Mouse (Mus musculus): ENCODE measurements at regions not wholly inside any gene's neighbourhood (a gene's known extent, or its start where the extent isn't known, plus 50 kb on each side); places are given as distances from the start of the nearest gene placed in this dataset.

- TF ChIP-seq ZC3H11A (IDR thresholded peaks at IDR 0.05; ENCODE audit: low read depth, low read length) = no peak
- no peak for TF ChIP-seq POLR2A (IDR thresholded peaks at IDR 0.05; ENCODE audit: control insufficient read depth in 1 of 2, insufficient read depth in 1 of 2, low read depth in 1 of 2, low read length in 2 of 2, poor library complexity in 1 of 2)
- no peak for TF ChIP-seq MXI1 (IDR thresholded peaks at IDR 0.05; ENCODE audit: low read depth, low read length)
Observed at GRCm38 (mm10) chr5:118426673-118427072, 133.8 kb upstream of the Med13l start.
